Mouse (Mus musculus) intestine, embryonic 15.5 days (tissue): ENCODE measurements around the gene Siae. TPM values are rescaled to one million over a fixed set of nuclear protein-coding genes. Genes with fewer than 3 reads are reported as not detected.

ENCODE experiments used
- ATAC-seq: fragments of 200-750 bp; cut with Nextera tagmentation; 2 replicates; pipeline ENCODE4 v1.8.0; 2017; ENCODE audit warnings: moderate TSS enrichment, moderate library complexity
- H3K27ac ChIP-seq: fragments of 300-500 bp; sonication (generic); 2 replicates; pipeline ENCODE4 v1.5.1; 2015; ENCODE audit warnings: mild to moderate bottlenecking, inconsistent platforms
- H3K27me3 ChIP-seq: fragments of 300-500 bp; sonication (generic); replicated peaks from 2 replicates; pipeline ENCODE4 v1.6.1; 2015; ENCODE audit warnings: inconsistent platforms
- H3K36me3 ChIP-seq: fragments of 300-500 bp; sonication (generic); 2 replicates; pipeline ENCODE4 v1.6.1; 2015; ENCODE audit warnings: inconsistent platforms
- H3K4me1 ChIP-seq: fragments of 300-500 bp; sonication (generic); replicated peaks from 2 replicates; pipeline ENCODE4 v1.6.1; 2015; ENCODE audit warnings: inconsistent platforms
- H3K4me2 ChIP-seq: fragments of 300-500 bp; sonication (generic); replicated peaks from 2 replicates; pipeline ENCODE4 v1.6.1; 2015; ENCODE audit warnings: mild to moderate bottlenecking, inconsistent platforms
- H3K4me3 ChIP-seq: fragments of 300-500 bp; sonication (generic); replicated peaks from 2 replicates; pipeline ENCODE4 v1.5.1; 2015; ENCODE audit warnings: inconsistent platforms
- H3K9ac ChIP-seq: fragments of 300-500 bp; sonication (generic); 2 replicates; pipeline ENCODE4 v1.6.1; 2015; ENCODE audit warnings: inconsistent platforms
- H3K9me3 ChIP-seq: fragments of 300-500 bp; sonication (generic); 2 replicates; pipeline ENCODE4 v1.6.1; 2016; ENCODE audit warnings: inconsistent platforms
- WGBS: fragments of 180-500 bp; shearing (Covaris S2); methylation state at CpG from one replicate; pipeline ENCODE4 v1.1.7; 2015; 5-methylcytosine and 5-hydroxymethylcytosine counted together
- polyA plus RNA-seq: library from polyadenylated mRNA; unstranded; fragments of >200 nt; fragmentation: Nextera tagmentation; extraction: Ambion mirVana; gene quantifications from 2 replicates; pipeline ENCODE4 v1.2.1, GENCODE M21; 2015

Gene Siae
- polyA plus RNA-seq, 1 experiment from 2014 or later = 14.5 TPM

GRCm38 (mm10) chr9:37616770-37617169 is 61.3 kb downstream of the Siae start:
- no peaks in the 10 kb centered on the region for H3K9me3 ChIP-seq
- no peak overlapping the region for H3K27ac ChIP-seq
- ATAC-seq = no peak
- H3K4me1 ChIP-seq = peaks cover 6% of the 10 kb centered on the region; the same call in 1 of the 2 replicates
- no peak overlapping the region for H3K4me3 ChIP-seq
- H3K9ac ChIP-seq = no peak overlapping the region
- no peaks in the 10 kb centered on the region for H3K36me3 ChIP-seq
- 52% methylated on average over 2 of the region's 2 CpGs for WGBS
- no peak overlapping the region for H3K4me2 ChIP-seq
- no peaks in the 10 kb centered on the region for H3K27me3 ChIP-seq

GRCm38 (mm10) chr9:37621290-37621689 is 65.8 kb downstream of the Siae start:
- ATAC-seq = no peak
- WGBS = 89% methylated on average over 6 of the region's 6 CpGs
- no peaks in the 10 kb centered on the region for H3K9me3 ChIP-seq
- H3K4me1 ChIP-seq = 0 out of 2 replicates have a peak, but pooled peaks cover 3% of the 10 kb centered on the region
- no peaks in the 10 kb centered on the region for H3K36me3 ChIP-seq
- H3K4me3 ChIP-seq = no peak overlapping the region
- no peaks in the 10 kb centered on the region for H3K27me3 ChIP-seq
- H3K4me2 ChIP-seq = no peak overlapping the region
- H3K27ac ChIP-seq = no peak overlapping the region
- H3K9ac ChIP-seq = no peak overlapping the region

GRCm38 (mm10) chr9:37623981-37624380 is 68.5 kb downstream of the Siae start:
- 76% methylated on average over 3 of the region's 3 CpGs for WGBS
- Histone ChIP-seq H3K9me3 (no peaks in the 10 kb centered on the region), H3K27ac (no peak overlapping the region), H3K4me3 (no peak overlapping the region), H3K4me2 (no peak overlapping the region), H3K4me1 (0 out of 2 replicates have a peak, but pooled peaks cover 3% of the 10 kb centered on the region), H3K36me3 (no peaks in the 10 kb centered on the region), H3K9ac (no peak overlapping the region), H3K27me3 (no peaks in the 10 kb centered on the region)
- no peak for ATAC-seq

GRCm38 (mm10) chr9:37624502-37624901 is 69.0 kb downstream of the Siae start:
- Histone ChIP-seq H3K4me2 (no peak overlapping the region), H3K9ac (no peak overlapping the region), H3K9me3 (no peaks in the 10 kb centered on the region), H3K4me1 (0 out of 2 replicates have a peak, but pooled peaks cover 3% of the 10 kb centered on the region), H3K27ac (no peak overlapping the region), H3K4me3 (no peak overlapping the region), H3K36me3 (no peaks in the 10 kb centered on the region), H3K27me3 (no peaks in the 10 kb centered on the region)
- WGBS = 68% methylated on average over 1 of the region's 1 CpGs
- no peak for ATAC-seq

- Histone ChIP-seq H3K9ac (no peak overlapping the region), H3K27me3 (no peaks in the 10 kb centered on the region), H3K9me3 (no peaks in the 10 kb centered on the region), H3K36me3 (no peaks in the 10 kb centered on the region), H3K4me3 (no peak overlapping the region), H3K27ac (no peak overlapping the region), H3K4me1 (0 out of 2 replicates have a peak, but pooled peaks cover 3% of the 10 kb centered on the region), H3K4me2 (no peak overlapping the region)
- 64% methylated on average over 3 of the region's 3 CpGs for WGBS
- no peak for ATAC-seq
Observed at GRCm38 (mm10) chr9:37625129-37625528, 69.6 kb downstream of the Siae start.

- 0 out of 2 replicates have a peak, but pooled peaks cover 3% of the 10 kb centered on the region for H3K4me1 ChIP-seq
- 50% methylated on average over 7 of the region's 7 CpGs for WGBS
- no peak overlapping the region for H3K9ac ChIP-seq
- ATAC-seq = 0 out of 2 replicates have a peak, but pooled peaks have one; percentile 4
- no peaks in the 10 kb centered on the region for H3K9me3 ChIP-seq
- no peak overlapping the region for H3K27ac ChIP-seq
- H3K36me3 ChIP-seq = no peaks in the 10 kb centered on the region
- H3K27me3 ChIP-seq = no peaks in the 10 kb centered on the region
- H3K4me2 ChIP-seq = no peak overlapping the region
- no peak overlapping the region for H3K4me3 ChIP-seq
Observed at GRCm38 (mm10) chr9:37625641-37626040, 70.1 kb downstream of the Siae start.

GRCm38 (mm10) chr9:37626103-37626567 is 70.6 kb downstream of the Siae start:
- Histone ChIP-seq H3K4me2 (no peak overlapping the region), H3K9ac (no peak overlapping the region), H3K4me1 (0 out of 2 replicates have a peak, but pooled peaks cover 3% of the 10 kb centered on the region), H3K27me3 (no peaks in the 10 kb centered on the region), H3K36me3 (no peaks in the 10 kb centered on the region), H3K27ac (no peak overlapping the region), H3K9me3 (no peaks in the 10 kb centered on the region), H3K4me3 (no peak overlapping the region)
- 29% methylated on average over 3 of the region's 3 CpGs for WGBS
- ATAC-seq = peak; percentile 55; the same call in 1 of the 2 replicates

GRCm38 (mm10) chr9:37627263-37627662 is 71.8 kb downstream of the Siae start:
- ATAC-seq = no peak
- H3K4me1 ChIP-seq = 0 out of 2 replicates have a peak, but pooled peaks cover 3% of the 10 kb centered on the region
- H3K27ac ChIP-seq = no peak overlapping the region
- no peak overlapping the region for H3K9ac ChIP-seq
- 87% methylated on average over 1 of the region's 1 CpGs for WGBS
- no peak overlapping the region for H3K4me2 ChIP-seq
- no peaks in the 10 kb centered on the region for H3K36me3 ChIP-seq
- H3K9me3 ChIP-seq = no peaks in the 10 kb centered on the region
- no peaks in the 10 kb centered on the region for H3K27me3 ChIP-seq
- H3K4me3 ChIP-seq = no peak overlapping the region

GRCm38 (mm10) chr9:37628581-37628980 is 73.1 kb downstream of the Siae start:
- WGBS = 75% methylated on average over 4 of the region's 4 CpGs

GRCm38 (mm10) chr9:37629941-37630340 is 74.4 kb downstream of the Siae start:
- ATAC-seq = no peak
- WGBS = 78% methylated on average over 2 of the region's 2 CpGs
- Histone ChIP-seq H3K9me3 (no peaks in the 10 kb centered on the region), H3K4me3 (no peak overlapping the region), H3K36me3 (no peaks in the 10 kb centered on the region), H3K27ac (no peak overlapping the region), H3K27me3 (no peaks in the 10 kb centered on the region), H3K4me1 (0 out of 2 replicates have a peak, but pooled peaks cover 3% of the 10 kb centered on the region), H3K4me2 (no peak overlapping the region), H3K9ac (no peak overlapping the region)

More at GRCm38 (mm10) chr9:37628581-37628980, 73.1 kb downstream of the Siae start:
- H3K4me1 ChIP-seq = 0 out of 2 replicates have a peak, but pooled peaks cover 3% of the 10 kb centered on the region
- no peaks in the 10 kb centered on the region for H3K9me3 ChIP-seq
- H3K27ac ChIP-seq = no peak overlapping the region
- H3K9ac ChIP-seq = no peak overlapping the region
- H3K4me3 ChIP-seq = no peak overlapping the region
- no peak for ATAC-seq
- no peak overlapping the region for H3K4me2 ChIP-seq
- H3K36me3 ChIP-seq = no peaks in the 10 kb centered on the region
- H3K27me3 ChIP-seq = no peaks in the 10 kb centered on the region

- no peaks in the 10 kb centered on the region for H3K4me1 ChIP-seq
- no peak overlapping the region for H3K27ac ChIP-seq
- WGBS = 84% methylated on average over 2 of the region's 2 CpGs
- H3K27me3 ChIP-seq = no peaks in the 10 kb centered on the region
- no peak for ATAC-seq
- no peaks in the 10 kb centered on the region for H3K36me3 ChIP-seq
- no peak overlapping the region for H3K4me3 ChIP-seq
- H3K9me3 ChIP-seq = no peaks in the 10 kb centered on the region
- no peak overlapping the region for H3K9ac ChIP-seq
- no peak overlapping the region for H3K4me2 ChIP-seq
Observed at GRCm38 (mm10) chr9:37632305-37632704, 76.8 kb downstream of the Siae start.

- Histone ChIP-seq H3K4me3 (no peak overlapping the region), H3K27me3 (no peaks in the 10 kb centered on the region), H3K36me3 (no peaks in the 10 kb centered on the region), H3K9ac (no peak overlapping the region), H3K4me2 (no peak overlapping the region), H3K27ac (no peak overlapping the region), H3K9me3 (no peaks in the 10 kb centered on the region), H3K4me1 (no peaks in the 10 kb centered on the region)
- WGBS = 90% methylated on average over 3 of the region's 3 CpGs
- no peak for ATAC-seq
Observed at GRCm38 (mm10) chr9:37634269-37634668, 78.8 kb downstream of the Siae start.

- H3K9ac ChIP-seq = no peak overlapping the region
- no peak for ATAC-seq
- WGBS = 20% methylated on average over 7 of the region's 7 CpGs
- no peaks in the 10 kb centered on the region for H3K9me3 ChIP-seq
- H3K27me3 ChIP-seq = no peaks in the 10 kb centered on the region
- H3K4me3 ChIP-seq = no peak overlapping the region
- H3K4me2 ChIP-seq = no peak overlapping the region
- H3K36me3 ChIP-seq = no peaks in the 10 kb centered on the region
- no peak overlapping the region for H3K27ac ChIP-seq
- H3K4me1 ChIP-seq = no peaks in the 10 kb centered on the region
Observed at GRCm38 (mm10) chr9:37636335-37636734, 80.8 kb downstream of the Siae start.
